Mouse (Mus musculus) megakaryocyte, embryonic 14.5 days (primary cell): ENCODE measurements at regions not wholly inside any gene's neighbourhood (a gene's known extent, or its start where the extent isn't known, plus 50 kb on each side); places are given as distances from the start of the nearest gene placed in this dataset.

ENCODE experiments used
- H3K27me3 ChIP-seq: replicated peaks from 2 replicates; pipeline ENCODE3; 2012; ENCODE audit warnings: inconsistent platforms
- H3K36me3 ChIP-seq: replicated peaks from 2 replicates; pipeline ENCODE3; 2012; ENCODE audit warnings: low read length, inconsistent platforms, mixed read lengths
- H3K4me1 ChIP-seq: 2 replicates; pipeline ENCODE4 v1.6.1; 2012; ENCODE audit warnings: inconsistent platforms
- H3K4me3 ChIP-seq: replicated peaks from 2 replicates; pipeline ENCODE3; 2012; ENCODE audit warnings: moderate library complexity, mild to moderate bottlenecking, inconsistent platforms
- H3K9me3 ChIP-seq: 2 replicates; pipeline ENCODE4 v1.6.1; 2012; ENCODE audit warnings: inconsistent platforms
- FLI1 ChIP-seq: IDR thresholded peaks from 2 replicates; pipeline ENCODE4 v1.6.1; 2012; ENCODE audit warnings: low read length, inconsistent platforms, mixed read lengths
- GATA1 ChIP-seq: IDR thresholded peaks from 3 replicates; pipeline ENCODE4 v1.6.1; 2012; ENCODE audit warnings: mixed read lengths, low read length, inconsistent platforms, borderline replicate concordance

GRCm38 (mm10) chr11:35065959-35066414 lies 55.0 kb upstream of the Slit3 start:
- Histone ChIP-seq H3K27me3 (peaks cover 2% of the 10 kb centered on the region), H3K36me3 (no peaks in the 10 kb centered on the region), H3K4me1 (peaks cover 7% of the 10 kb centered on the region), H3K4me3 (no peak overlapping the region), H3K9me3 (no peaks in the 10 kb centered on the region)
- TF ChIP-seq FLI1 (no peak), GATA1 (no peak)

GRCm38 (mm10) chr11:35057791-35058190 lies 63.2 kb upstream of the Slit3 start:
- Histone ChIP-seq H3K9me3 (no peaks in the 10 kb centered on the region), H3K4me3 (no peak overlapping the region), H3K4me1 (no peaks in the 10 kb centered on the region), H3K27me3 (no peaks in the 10 kb centered on the region), H3K36me3 (no peaks in the 10 kb centered on the region)
- TF ChIP-seq FLI1 (no peak), GATA1 (no peak)

GRCm38 (mm10) chr11:35055496-35056125 lies 65.4 kb upstream of the Slit3 start:
- Histone ChIP-seq H3K4me3 (no peak overlapping the region), H3K36me3 (no peaks in the 10 kb centered on the region), H3K4me1 (no peaks in the 10 kb centered on the region), H3K9me3 (no peaks in the 10 kb centered on the region), H3K27me3 (no peaks in the 10 kb centered on the region)
- TF ChIP-seq GATA1 (no peak), FLI1 (no peak)

- H3K4me1 ChIP-seq, result no peaks in the 10 kb centered on the region
- no peaks in the 10 kb centered on the region for H3K36me3 ChIP-seq
- no peak overlapping the region for H3K4me3 ChIP-seq
- H3K9me3 ChIP-seq, result no peaks in the 10 kb centered on the region
- TF ChIP-seq FLI1 (no peak), GATA1 (no peak)
- H3K27me3 ChIP-seq, result no peaks in the 10 kb centered on the region
Measured at GRCm38 (mm10) chr11:35053613-35053950, 67.4 kb upstream of the Slit3 start.

GRCm38 (mm10) chr11:35052856-35053612 lies 68.0 kb upstream of the Slit3 start:
- TF ChIP-seq GATA1 (no peak), FLI1 (no peak)
- no peaks in the 10 kb centered on the region for H3K27me3 ChIP-seq
- H3K4me1 ChIP-seq, result no peaks in the 10 kb centered on the region
- H3K4me3 ChIP-seq, result no peak overlapping the region
- no peaks in the 10 kb centered on the region for H3K9me3 ChIP-seq
- H3K36me3 ChIP-seq, result no peaks in the 10 kb centered on the region

- Histone ChIP-seq H3K4me3 (no peak overlapping the region), H3K27me3 (no peaks in the 10 kb centered on the region), H3K9me3 (no peaks in the 10 kb centered on the region), H3K4me1 (no peaks in the 10 kb centered on the region), H3K36me3 (no peaks in the 10 kb centered on the region)
- TF ChIP-seq FLI1 (no peak), GATA1 (no peak)
Measured at GRCm38 (mm10) chr11:35049663-35050215, 71.3 kb upstream of the Slit3 start.

- TF ChIP-seq FLI1 (no peak), GATA1 (no peak)
- H3K27me3 ChIP-seq, result no peaks in the 10 kb centered on the region
- no peaks in the 10 kb centered on the region for H3K4me1 ChIP-seq
- no peaks in the 10 kb centered on the region for H3K36me3 ChIP-seq
- no peak overlapping the region for H3K4me3 ChIP-seq
- H3K9me3 ChIP-seq, result no peaks in the 10 kb centered on the region
Measured at GRCm38 (mm10) chr11:35044659-35045058, 76.4 kb upstream of the Slit3 start.

- H3K9me3 ChIP-seq, result no peaks in the 10 kb centered on the region
- no peak overlapping the region for H3K4me3 ChIP-seq
- no peak for TF ChIP-seq FLI1
- TF ChIP-seq GATA1, result no peak
Measured at GRCm38 (mm10) chr11:35024448-35024847, 96.6 kb upstream of the Slit3 start.

GRCm38 (mm10) chr11:35023813-35024212 lies 97.2 kb upstream of the Slit3 start:
- Histone ChIP-seq H3K4me1 (no peaks in the 10 kb centered on the region), H3K4me3 (no peak overlapping the region), H3K36me3 (no peaks in the 10 kb centered on the region), H3K9me3 (no peaks in the 10 kb centered on the region), H3K27me3 (no peaks in the 10 kb centered on the region)
- TF ChIP-seq FLI1, result no peak
- TF ChIP-seq GATA1, result no peak

More at GRCm38 (mm10) chr11:35024448-35024847, 96.6 kb upstream of the Slit3 start:
- H3K36me3 ChIP-seq, result no peaks in the 10 kb centered on the region
- H3K4me1 ChIP-seq, result no peaks in the 10 kb centered on the region
- no peaks in the 10 kb centered on the region for H3K27me3 ChIP-seq

GRCm38 (mm10) chr11:35021990-35022625 lies 98.9 kb upstream of the Slit3 start:
- TF ChIP-seq GATA1 (no peak), FLI1 (no peak)
- Histone ChIP-seq H3K27me3 (no peaks in the 10 kb centered on the region), H3K4me1 (no peaks in the 10 kb centered on the region), H3K4me3 (no peak overlapping the region), H3K36me3 (no peaks in the 10 kb centered on the region), H3K9me3 (no peaks in the 10 kb centered on the region)
